ENCODE assay signal across 20 mouse cellular contexts in genomic region chr9:108058291-108058690, GRCm38 (mm10). TPM values are rescaled to one million over a fixed set of nuclear protein-coding genes. Genes with fewer than 3 reads are reported as not detected.
DNase-seq lines count a peak whose midpoint lies in the region; ATAC-seq and TF ChIP-seq lines count a peak whose summit lies in the region.
"Had no signal": no experiment of that assay in that cellular context is flagged by ENCODE, and none has a peak within 500 bp of the region (broad histone marks: within the 10 kb centered on the region; RNA-seq: fewer than 3 reads in every experiment).

No protein-coding gene starts in this region.

- WGBS in forebrain, embryonic 11.5 days: 95% methylated on average over 9 of the region's 9 CpGs
- 96% methylated on average over 9 of the region's 9 CpGs for WGBS in forebrain, embryonic 10.5 days
- WGBS in heart, embryonic 11.5 days (ENCODE audit: insufficient replicate concordance): 91% methylated on average over 9 of the region's 9 CpGs
- WGBS in midbrain, postnatal 0 days: 94% methylated on average over 9 of the region's 9 CpGs
- WGBS in midbrain, embryonic 10.5 days: 95% methylated on average over 9 of the region's 9 CpGs

- no peaks in the 10 kb centered on the region; the same call in 1 of the 2 replicates for H3K4me1 ChIP-seq in forebrain, embryonic 11.5 days (replicated peaks; ENCODE audit: control insufficient read depth, insufficient read depth, low read length)
- H3K4me1 ChIP-seq in forebrain, embryonic 10.5 days: peaks cover 2% of the 10 kb centered on the region
- peaks cover 4% of the 10 kb centered on the region for H3K4me1 ChIP-seq in heart, embryonic 11.5 days (ENCODE audit: control insufficient read depth, insufficient read depth, low read length)
- no peaks in the 10 kb centered on the region for H3K4me1 ChIP-seq in midbrain, postnatal 0 days (ENCODE audit: insufficient read depth, low read length)
- peaks cover 5% of the 10 kb centered on the region for H3K4me1 ChIP-seq in midbrain, embryonic 10.5 days

- TF ChIP-seq CTCF in midbrain, postnatal 0 days (IDR thresholded peaks at IDR 0.05): no peak

- H3K27me3 ChIP-seq in forebrain, embryonic 11.5 days (ENCODE audit: control insufficient read depth, insufficient read depth, low read length): no peaks in the 10 kb centered on the region
- no peaks in the 10 kb centered on the region for H3K27me3 ChIP-seq in forebrain, embryonic 10.5 days (ENCODE audit: poor library complexity, severe bottlenecking)
- no peaks in the 10 kb centered on the region for H3K27me3 ChIP-seq in heart, embryonic 11.5 days (ENCODE audit: control insufficient read depth, insufficient read depth, low read length)
- no peaks in the 10 kb centered on the region for H3K27me3 ChIP-seq in midbrain, postnatal 0 days (ENCODE audit: insufficient read depth, low read length)
- H3K27me3 ChIP-seq in midbrain, embryonic 10.5 days (ENCODE audit: low read depth, poor library complexity, severe bottlenecking): no peaks in the 10 kb centered on the region
- H3K27me3 ChIP-seq: forebrain, embryonic 15.5 days; heart, embryonic 13.5 days had no signal

- H3K36me3 ChIP-seq in forebrain, embryonic 11.5 days (ENCODE audit: control insufficient read depth, insufficient read depth, low read length): no peaks in the 10 kb centered on the region
- peaks cover 96% of the 10 kb centered on the region for H3K36me3 ChIP-seq in forebrain, embryonic 10.5 days (replicated peaks)
- peaks cover 31% of the 10 kb centered on the region for H3K36me3 ChIP-seq in heart, embryonic 11.5 days (ENCODE audit: control insufficient read depth, insufficient read depth, low read length)
- H3K36me3 ChIP-seq in midbrain, postnatal 0 days (ENCODE audit: insufficient read depth, low read length): peaks cover 74% of the 10 kb centered on the region
- H3K36me3 ChIP-seq in midbrain, embryonic 10.5 days: peaks cover 96% of the 10 kb centered on the region

- no peak overlapping the region for H3K9ac ChIP-seq in forebrain, embryonic 11.5 days (ENCODE audit: low read length)
- no peak overlapping the region for H3K9ac ChIP-seq in heart, embryonic 11.5 days (ENCODE audit: low read depth, low read length)
- H3K9ac ChIP-seq in midbrain, postnatal 0 days (replicated peaks; ENCODE audit: low read length, poor library complexity, severe bottlenecking): peak overlapping the region; percentile 33; the same call in 1 of the 2 replicates
- H3K9ac ChIP-seq: forebrain, embryonic 15.5 days; heart, embryonic 13.5 days had no signal

- H3K4me2 ChIP-seq in forebrain, embryonic 11.5 days (ENCODE audit: low read depth, low read length, severe bottlenecking): no peak overlapping the region
- no peak overlapping the region for H3K4me2 ChIP-seq in heart, embryonic 11.5 days
- H3K4me2 ChIP-seq in midbrain, postnatal 0 days (ENCODE audit: low read depth, low read length, poor library complexity, severe bottlenecking): no peak overlapping the region
- H3K4me2 ChIP-seq: forebrain, embryonic 15.5 days; heart, embryonic 13.5 days had no signal

- peak; percentile 9 for DNase-seq in adrenal gland, postnatal 14 days
- no peak for DNase-seq in adrenal gland, adult (ENCODE audit: inconsistent age in 2 of 2, low spot score in 1 of 2)
- peak; percentile 47 for DNase-seq in forebrain, embryonic 11.5 days (ENCODE audit: low spot score)
- no peak for DNase-seq in forebrain, embryonic 10.5 days (ENCODE audit: extremely low spot score, low spot score)
- DNase-seq in heart, adult 11 months: peak; percentile 90
- no peak for DNase-seq in midbrain, postnatal 0 days (ENCODE audit: low spot score)
- DNase-seq in midbrain, embryonic 10.5 days (ENCODE audit: low spot score): no peak
- DNase-seq: adrenal gland, postnatal 10 days; B cell, adult 2 months; cerebellum, adult 9-10 months; heart, postnatal 36 days; kidney, adult 11 months had no signal

- no peak overlapping the region for H3K4me3 ChIP-seq in forebrain, embryonic 11.5 days (ENCODE audit: low read depth, low read length)
- no peak overlapping the region for H3K4me3 ChIP-seq in forebrain, embryonic 10.5 days
- H3K4me3 ChIP-seq in heart, embryonic 11.5 days (ENCODE audit: low read depth, low read length): no peak overlapping the region
- H3K4me3 ChIP-seq in midbrain, postnatal 0 days (ENCODE audit: low read depth, low read length): no peak overlapping the region
- no peak overlapping the region for H3K4me3 ChIP-seq in midbrain, embryonic 10.5 days
- H3K4me3 ChIP-seq: embryonic facial prominence, embryonic 10.5 days; forebrain, embryonic 15.5 days; heart, embryonic 13.5 days had no signal

- H3K9me3 ChIP-seq in forebrain, embryonic 11.5 days (ENCODE audit: control insufficient read depth, low read length): no peaks in the 10 kb centered on the region
- H3K9me3 ChIP-seq in forebrain, embryonic 10.5 days: no peaks in the 10 kb centered on the region
- H3K9me3 ChIP-seq in heart, embryonic 11.5 days (replicated peaks; ENCODE audit: control insufficient read depth, low read length): no peaks in the 10 kb centered on the region
- no peaks in the 10 kb centered on the region for H3K9me3 ChIP-seq in midbrain, postnatal 0 days (ENCODE audit: low read length)
- H3K9me3 ChIP-seq in midbrain, embryonic 10.5 days (replicated peaks): no peaks in the 10 kb centered on the region
- H3K9me3 ChIP-seq: embryonic facial prominence, embryonic 10.5 days; forebrain, embryonic 15.5 days; G1E; heart, embryonic 13.5 days had no signal

- no peak for ATAC-seq in forebrain, embryonic 11.5 days (replicated peaks; ENCODE audit: low FRiP score)
- no peak for ATAC-seq in heart, embryonic 11.5 days (replicated peaks; ENCODE audit: insufficient number of reproducible peaks, low FRiP score, low TSS enrichment)
- no peak for ATAC-seq in midbrain, postnatal 0 days (ENCODE audit: low FRiP score)
- ATAC-seq: CD4-positive, CD25-positive, alpha-beta regulatory T cell, adult 4 months; forebrain, embryonic 15.5 days; hindbrain, postnatal 0 days had no signal

- H3K27ac ChIP-seq in forebrain, embryonic 11.5 days (ENCODE audit: low read depth, low read length): no peak overlapping the region
- H3K27ac ChIP-seq in forebrain, embryonic 10.5 days: no peak overlapping the region
- no peak overlapping the region for H3K27ac ChIP-seq in heart, embryonic 11.5 days (ENCODE audit: low read depth, low read length)
- H3K27ac ChIP-seq in midbrain, postnatal 0 days (ENCODE audit: low read depth, low read length): no peak overlapping the region
- H3K27ac ChIP-seq in midbrain, embryonic 10.5 days (replicated peaks): no peak overlapping the region
- H3K27ac ChIP-seq: embryonic facial prominence, embryonic 10.5 days; forebrain, embryonic 15.5 days; heart, embryonic 13.5 days; hindbrain, postnatal 0 days had no signal

RNA-seq across cellular contexts. Expression of gene Amigo3, which starts 5.3 kb away (rescaled TPM):
- 4.1 and 4.4 TPM in 2 replicates for total RNA-seq in adrenal gland, postnatal 14 days (2021)
- polyA plus RNA-seq in forebrain, embryonic 11.5 days (2014; fragmentation: Nextera tagmentation; extraction: Ambion mirVana): 2.4 and 2.7 TPM in 2 replicates
- polyA plus RNA-seq in forebrain, embryonic 10.5 days (2016; fragmentation: Nextera tagmentation; extraction: Ambion mirVana): 2.3 and 3.4 TPM in 2 replicates
- 1.1 and 1.9 TPM in 2 replicates for polyA plus RNA-seq in heart, embryonic 11.5 days (2014; fragmentation: Nextera tagmentation; extraction: Ambion mirVana)
- 2.5 and 3.7 TPM in 2 replicates for total RNA-seq in midbrain, postnatal 0 days (2014; rRNA removed)
- polyA plus RNA-seq in midbrain, postnatal 0 days (2015; fragmentation: Nextera tagmentation; extraction: Ambion mirVana): 1.4 and 1.6 TPM in 2 replicates
- 2.6 and 3.8 TPM in 2 replicates for polyA plus RNA-seq in midbrain, embryonic 10.5 days (2016; fragmentation: Nextera tagmentation; extraction: Ambion mirVana)

RNA-seq across cellular contexts. Expression of gene Gmppb, which starts 9.2 kb away (rescaled TPM):
- total RNA-seq in adrenal gland, postnatal 14 days (2021): 20.2 and 20.9 TPM in 2 replicates
- 19.9 and 20.7 TPM in 2 replicates for polyA plus RNA-seq in forebrain, embryonic 11.5 days (2014; fragmentation: Nextera tagmentation; extraction: Ambion mirVana)
- polyA plus RNA-seq in forebrain, embryonic 10.5 days (2016; fragmentation: Nextera tagmentation; extraction: Ambion mirVana): 25.5 and 27.9 TPM in 2 replicates
- polyA plus RNA-seq in heart, embryonic 11.5 days (2014; fragmentation: Nextera tagmentation; extraction: Ambion mirVana): 24.0 and 24.5 TPM in 2 replicates
- total RNA-seq in midbrain, postnatal 0 days (2014; rRNA removed): 13.4 and 18.7 TPM in 2 replicates
- polyA plus RNA-seq in midbrain, postnatal 0 days (2015; fragmentation: Nextera tagmentation; extraction: Ambion mirVana): 14.9 and 17.8 TPM in 2 replicates
- 26.0 and 26.2 TPM in 2 replicates for polyA plus RNA-seq in midbrain, embryonic 10.5 days (2016; fragmentation: Nextera tagmentation; extraction: Ambion mirVana)

RNA-seq across cellular contexts. Expression of gene Mst1, which starts 21.9 kb away (rescaled TPM):
- total RNA-seq in adrenal gland, postnatal 14 days (2021): 1.4 and 20.2 TPM in 2 replicates
- polyA plus RNA-seq in forebrain, embryonic 11.5 days (2014; fragmentation: Nextera tagmentation; extraction: Ambion mirVana): 0.28 and 0.56 TPM in 2 replicates
- 0.73 and 0.81 TPM in 2 replicates for polyA plus RNA-seq in forebrain, embryonic 10.5 days (2016; fragmentation: Nextera tagmentation; extraction: Ambion mirVana)
- polyA plus RNA-seq in heart, embryonic 11.5 days (2014; fragmentation: Nextera tagmentation; extraction: Ambion mirVana): 1.4 and 1.8 TPM in 2 replicates
- 0.14 TPM in 1 of 2 replicates, not detected in the other for total RNA-seq in midbrain, postnatal 0 days (2014; rRNA removed)
- not detected in 2 replicates for polyA plus RNA-seq in midbrain, postnatal 0 days (2015; fragmentation: Nextera tagmentation; extraction: Ambion mirVana)
- 0.78 and 0.87 TPM in 2 replicates for polyA plus RNA-seq in midbrain, embryonic 10.5 days (2016; fragmentation: Nextera tagmentation; extraction: Ambion mirVana)
- total RNA-seq: heart, postnatal 36 days; hindbrain, postnatal 0 days had no signal
- polyA plus RNA-seq: forebrain, embryonic 15.5 days; heart, postnatal 0 days; hindbrain, postnatal 0 days had no signal

RNA-seq across cellular contexts. Expression of gene Rnf123, which starts 24.9 kb away (rescaled TPM):
- 54.2 and 66.6 TPM in 2 replicates for total RNA-seq in adrenal gland, postnatal 14 days (2021)
- 34.7 and 37.0 TPM in 2 replicates for polyA plus RNA-seq in forebrain, embryonic 11.5 days (2014; fragmentation: Nextera tagmentation; extraction: Ambion mirVana)
- polyA plus RNA-seq in forebrain, embryonic 10.5 days (2016; fragmentation: Nextera tagmentation; extraction: Ambion mirVana): 32.8 and 36.2 TPM in 2 replicates
- polyA plus RNA-seq in heart, embryonic 11.5 days (2014; fragmentation: Nextera tagmentation; extraction: Ambion mirVana): 23.4 and 27.2 TPM in 2 replicates
- total RNA-seq in midbrain, postnatal 0 days (2014; rRNA removed): 46.3 and 60.6 TPM in 2 replicates
- 44.1 and 49.1 TPM in 2 replicates for polyA plus RNA-seq in midbrain, postnatal 0 days (2015; fragmentation: Nextera tagmentation; extraction: Ambion mirVana)
- polyA plus RNA-seq in midbrain, embryonic 10.5 days (2016; fragmentation: Nextera tagmentation; extraction: Ambion mirVana): 32.2 and 39.6 TPM in 2 replicates

RNA-seq across cellular contexts. Expression of gene Apeh, which starts 36.1 kb away (rescaled TPM):
- total RNA-seq in adrenal gland, postnatal 14 days (2021): 76.2 and 76.5 TPM in 2 replicates
- 53.3 and 61.5 TPM in 2 replicates for polyA plus RNA-seq in forebrain, embryonic 11.5 days (2014; fragmentation: Nextera tagmentation; extraction: Ambion mirVana)
- polyA plus RNA-seq in forebrain, embryonic 10.5 days (2016; fragmentation: Nextera tagmentation; extraction: Ambion mirVana): 74.1 and 79.4 TPM in 2 replicates
- polyA plus RNA-seq in heart, embryonic 11.5 days (2014; fragmentation: Nextera tagmentation; extraction: Ambion mirVana): 64.5 and 70.7 TPM in 2 replicates
- 32.3 and 45.1 TPM in 2 replicates for total RNA-seq in midbrain, postnatal 0 days (2014; rRNA removed)
- 38.3 and 42.7 TPM in 2 replicates for polyA plus RNA-seq in midbrain, postnatal 0 days (2015; fragmentation: Nextera tagmentation; extraction: Ambion mirVana)
- 71.2 and 80.2 TPM in 2 replicates for polyA plus RNA-seq in midbrain, embryonic 10.5 days (2016; fragmentation: Nextera tagmentation; extraction: Ambion mirVana)

Comparison
In these comparisons a context has a peak if more than half of its experiments do, and no peak if none do; other contexts are left out.
1. DNase-seq: peak in adrenal gland, postnatal 14 days (single experiment), forebrain, embryonic 11.5 days (single experiment) and heart, adult 11 months (single experiment); none in adrenal gland, adult (0 of 2), forebrain, embryonic 10.5 days (single experiment), midbrain, postnatal 0 days (single experiment) and midbrain, embryonic 10.5 days (single experiment).